Mouse (Mus musculus) heart, postnatal 0 days (tissue): Measurements from ENCODE around the gene Lfng.

Source experiments
- CTCF ChIP-seq: IDR thresholded peaks from 2 replicates; pipeline ENCODE4 v1.5.1; 2016; ENCODE audit warnings: antibody characterized with exemption, control low read depth, low read depth
- EP300 ChIP-seq: IDR thresholded peaks from 2 replicates; pipeline ENCODE4 v1.6.1; 2016; ENCODE audit warnings: antibody characterized with exemption, low read depth

GRCm38 (mm10) chr5:140610273-140611011 is 3.3 kb downstream of the Lfng start:
- TF ChIP-seq EP300 (no peak), CTCF (no peak)
